Mouse (Mus musculus): Measurements from ENCODE around the gene Wdr89. TPM values are rescaled to one million over a fixed set of nuclear protein-coding genes. Genes with fewer than 3 reads are reported as not detected.

Gene Wdr89
- polyA plus RNA-seq, 2 experiments: 8.9 to 11.3 TPM

GRCm38 (mm10) chr12:75587501-75587900, 81.8 kb downstream of the Wdr89 start:
- Histone ChIP-seq H3K4me2 (replicated peaks; ENCODE audit: low read depth, low read length, severe bottlenecking) (no peak overlapping the region), H3K27ac (replicated peaks; ENCODE audit: low read depth, low read length) (no peak overlapping the region), H3K4me3 (replicated peaks; ENCODE audit: low read length) (no peak overlapping the region), H3K9ac (ENCODE audit: low read depth, low read length, severe bottlenecking) (no peak overlapping the region), H3K27me3 (ENCODE audit: control insufficient read depth, insufficient read depth, low read length) (no peaks in the 10 kb centered on the region), H3K4me1 (ENCODE audit: control insufficient read depth, insufficient read depth, low read length) (no peaks in the 10 kb centered on the region), H3K9me3 (ENCODE audit: control insufficient read depth, low read length) (no peaks in the 10 kb centered on the region), H3K36me3 (ENCODE audit: control insufficient read depth, insufficient read depth, low read length) (peaks cover 55% of the 10 kb centered on the region)
- DNase-seq (ENCODE audit: low spot score): no peak
- ATAC-seq (ENCODE audit: low FRiP score, low read depth): no peak
- no peak for TF ChIP-seq POLR2A (IDR thresholded peaks at IDR 0.05; ENCODE audit: borderline replicate concordance, extremely low read depth, insufficient read depth, insufficient read length)

GRCm38 (mm10) chr12:75583776-75584175, 85.6 kb downstream of the Wdr89 start:
- no peak overlapping the region for H3K4me2 ChIP-seq (replicated peaks; ENCODE audit: low read depth, low read length, severe bottlenecking)
- WGBS: 78% methylated on average over 3 of the region's 3 CpGs
- H3K4me1 ChIP-seq (ENCODE audit: control insufficient read depth, insufficient read depth, low read length): no peaks in the 10 kb centered on the region
- no peak overlapping the region for H3K4me3 ChIP-seq (replicated peaks; ENCODE audit: low read length)
- ATAC-seq (ENCODE audit: low FRiP score, low read depth) (no peak), DNase-seq (ENCODE audit: low spot score) (no peak)
- H3K36me3 ChIP-seq (ENCODE audit: control insufficient read depth, insufficient read depth, low read length): peaks cover 32% of the 10 kb centered on the region
- TF ChIP-seq POLR2A (IDR thresholded peaks at IDR 0.05; ENCODE audit: borderline replicate concordance, extremely low read depth, insufficient read depth, insufficient read length): no peak
- no peaks in the 10 kb centered on the region for H3K27me3 ChIP-seq (ENCODE audit: control insufficient read depth, insufficient read depth, low read length)
- H3K9me3 ChIP-seq (ENCODE audit: control insufficient read depth, low read length): no peaks in the 10 kb centered on the region
- no peak overlapping the region for H3K9ac ChIP-seq (ENCODE audit: low read depth, low read length, severe bottlenecking)
- no peak overlapping the region for H3K27ac ChIP-seq (replicated peaks; ENCODE audit: low read depth, low read length)

Other genes starting within 250 kb of the Wdr89 start
- gene Ppp2r5e, start 73.3 kb downstream of the Wdr89 start, polyA plus RNA-seq (2012; rRNA removed): 25.1 and 27.3 TPM in 2 replicates
- gene Ppp2r5e, start 73.3 kb downstream of the Wdr89 start, polyA plus RNA-seq (2014; fragmentation: Nextera tagmentation; extraction: Ambion mirVana): 17.2 and 17.6 TPM in 2 replicates
- 18.4 and 22.4 TPM in 2 replicates for gene Sgpp1, start 66.2 kb upstream of the Wdr89 start, polyA plus RNA-seq (2012; rRNA removed)
- 29.4 and 36.8 TPM in 2 replicates for gene Sgpp1, start 66.2 kb upstream of the Wdr89 start, polyA plus RNA-seq (2014; fragmentation: Nextera tagmentation; extraction: Ambion mirVana)
- gene Syne2, start 148.6 kb upstream of the Wdr89 start, polyA plus RNA-seq (2012; rRNA removed): 46.4 and 48.0 TPM in 2 replicates
- 41.5 and 51.1 TPM in 2 replicates for gene Syne2, start 148.6 kb upstream of the Wdr89 start, polyA plus RNA-seq (2014; fragmentation: Nextera tagmentation; extraction: Ambion mirVana)

Measured in limb, embryonic 14.5 days (tissue).